14 mouse cellular contexts compared by ENCODE assay signal in the genomic region with DNA sequence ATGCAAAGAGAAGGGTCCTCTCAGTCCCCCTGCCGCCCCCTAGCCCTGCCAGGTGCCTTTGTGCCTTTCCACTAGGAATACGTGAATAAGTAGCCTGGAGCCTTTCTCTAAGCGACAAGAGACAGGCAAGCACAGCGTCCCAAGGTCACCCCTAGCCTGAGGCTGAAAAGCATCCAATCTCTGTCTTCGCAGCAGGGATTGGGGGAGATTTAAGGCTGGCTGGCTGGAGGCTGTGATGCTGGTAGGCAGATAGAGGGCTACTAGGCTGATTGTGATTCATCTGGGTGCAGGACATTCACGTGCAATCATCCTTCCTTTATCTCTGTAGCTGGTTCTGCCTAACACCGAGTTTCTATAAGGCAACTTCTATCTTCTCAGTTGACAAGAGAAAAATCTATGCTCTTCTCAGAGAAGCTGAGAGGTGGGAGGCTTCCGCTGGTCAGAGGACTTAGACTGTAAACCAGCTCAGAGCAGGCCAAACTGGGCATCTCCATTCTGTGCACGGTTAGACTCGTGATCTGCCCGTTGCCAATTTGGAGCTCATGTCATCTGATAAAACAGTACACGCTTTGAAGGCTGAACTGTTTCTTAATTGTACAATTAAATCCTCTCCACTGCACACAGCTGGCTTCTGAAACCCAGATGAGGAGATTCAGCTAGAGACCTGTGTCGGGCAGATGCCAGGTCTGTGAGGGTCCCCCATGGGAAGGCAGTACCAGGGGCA. TPM values are rescaled to one million over a fixed set of nuclear protein-coding genes. Genes with fewer than 3 reads are reported as not detected.
A peak's percentile ranks its signal among the peaks of the same experiment; 100 is the strongest.
DNase-seq lines count a peak whose midpoint lies in the region; ATAC-seq and TF ChIP-seq lines count a peak whose summit lies in the region.
"Had no signal": no experiment of that assay in that cellular context is flagged by ENCODE, and none has a peak within 500 bp of the region (broad histone marks: within the 10 kb centered on the region; RNA-seq: fewer than 3 reads in every experiment).

No protein-coding gene starts in this region.

- H3K4me1 ChIP-seq in neural tube, embryonic 12.5 days = peaks cover 18% of the 10 kb centered on the region
- peaks cover 14% of the 10 kb centered on the region; the same call in 1 of the 2 replicates for H3K4me1 ChIP-seq in hindbrain, postnatal 0 days (ENCODE audit: insufficient read depth, low read length)

- no peak overlapping the region for H3K9ac ChIP-seq in neural tube, embryonic 12.5 days
- no peak overlapping the region for H3K9ac ChIP-seq in hindbrain, postnatal 0 days (replicated peaks; ENCODE audit: low read length)
- H3K9ac ChIP-seq: lung, embryonic 14.5 days had no signal

- no peak overlapping the region for H3K4me2 ChIP-seq in neural tube, embryonic 12.5 days (replicated peaks)
- no peak overlapping the region for H3K4me2 ChIP-seq in hindbrain, postnatal 0 days (ENCODE audit: low read depth, low read length)
- H3K4me2 ChIP-seq: lung, embryonic 14.5 days had no signal

- 60% methylated on average over 13 of the region's 13 CpGs for WGBS in neural tube, embryonic 12.5 days
- 46% methylated on average over 13 of the region's 13 CpGs for WGBS in hindbrain, postnatal 0 days

- no peaks in the 10 kb centered on the region for H3K36me3 ChIP-seq in neural tube, embryonic 12.5 days
- H3K36me3 ChIP-seq in hindbrain, postnatal 0 days (ENCODE audit: insufficient read depth, low read length) = no peaks in the 10 kb centered on the region

- peak; percentile 22 to 26 for DNase-seq in adrenal gland, postnatal 36 days
- no peak for DNase-seq in adrenal gland, postnatal 10 days
- DNase-seq in neural tube, embryonic 10.5 days (ENCODE audit: extremely low spot score, low spot score) = no peak
- peak; percentile 53 for DNase-seq in hindbrain, postnatal 0 days (ENCODE audit: low spot score)
- no peak for DNase-seq in urinary bladder, adult 2 months (ENCODE audit: low spot score)
- DNase-seq in kidney, postnatal 4 days = no peak
- no peak for DNase-seq in lung, adult 18-20 months
- DNase-seq: cerebellum, adult 18-20 months; gastrocnemius, postnatal 25 days; kidney, adult 18-20 months; lung, embryonic 14.5 days had no signal

- no peak overlapping the region for H3K27ac ChIP-seq in neural tube, embryonic 12.5 days
- H3K27ac ChIP-seq in hindbrain, postnatal 0 days = peak overlapping the region; percentile 54

- no peaks in the 10 kb centered on the region for H3K27me3 ChIP-seq in neural tube, embryonic 12.5 days (replicated peaks)
- no peaks in the 10 kb centered on the region for H3K27me3 ChIP-seq in hindbrain, postnatal 0 days (ENCODE audit: insufficient read depth, low read length)

- no peaks in the 10 kb centered on the region for H3K9me3 ChIP-seq in neural tube, embryonic 12.5 days
- no peaks in the 10 kb centered on the region for H3K9me3 ChIP-seq in hindbrain, postnatal 0 days (ENCODE audit: low read length)

- H3K4me3 ChIP-seq in neural tube, embryonic 12.5 days = no peak overlapping the region
- no peak overlapping the region for H3K4me3 ChIP-seq in hindbrain, postnatal 0 days (ENCODE audit: low read length)

- 0 out of 2 replicates have a peak, but pooled peaks have one; percentile 13 for ATAC-seq in neural tube, embryonic 12.5 days (ENCODE audit: low FRiP score, low read depth)
- peak; percentile 66 for ATAC-seq in hindbrain, postnatal 0 days

- TF ChIP-seq CTCF in hindbrain, postnatal 0 days (IDR thresholded peaks at IDR 0.05; ENCODE audit: low read depth) = no peak

RNA-seq across cellular contexts. Expression of a gene that starts 27.3 kb away (rescaled TPM):
- total RNA-seq in adrenal gland, postnatal 36 days (2021) = not detected
- under 1 TPM in 1 of 2 experiments, not detected in 1; 0.24 TPM for total RNA-seq in adrenal gland, postnatal 10 days (2021)
- polyA plus RNA-seq in neural tube, embryonic 12.5 days (2016; fragmentation: Nextera tagmentation; extraction: Ambion mirVana) = 0.13 and 0.14 TPM in 2 replicates
- 12.4 and 15.1 TPM in 2 replicates for total RNA-seq in hindbrain, postnatal 0 days (2014; rRNA removed)
- 2.2 and 2.4 TPM in 2 replicates for polyA plus RNA-seq in hindbrain, postnatal 0 days (2015; fragmentation: Nextera tagmentation; extraction: Ambion mirVana)
- not detected in 2 replicates for polyA plus RNA-seq in urinary bladder, adult 2 months (2012; rRNA removed)
- total RNA-seq: gastrocnemius, postnatal 25 days; MEL had no signal
- polyA plus RNA-seq: heart, postnatal 0 days had no signal

Comparison
In these comparisons a context has a peak if more than half of its experiments do, and no peak if none do; other contexts are left out.
1. DNase-seq: peak in adrenal gland, postnatal 36 days (2 of 2) and hindbrain, postnatal 0 days (single experiment); none in adrenal gland, postnatal 10 days (single experiment), neural tube, embryonic 10.5 days (single experiment), urinary bladder, adult 2 months (single experiment), kidney, postnatal 4 days (0 of 2) and lung, adult 18-20 months (0 of 2).
2. RNA of a gene that starts 27.3 kb away (total RNA-seq): 12.4 to 15.1 TPM in hindbrain, postnatal 0 days; 0.24 TPM in adrenal gland, postnatal 10 days and not detected in adrenal gland, postnatal 36 days; every median in the first group is over 10 times any median in the second.